Mouse (Mus musculus) small intestine, adult 2 months (tissue): ENCODE measurements around the gene Hoxa5.

Experiments
- CTCF ChIP-seq: fragments of 200-500 bp; IDR thresholded peaks from 2 replicates; pipeline ENCODE4 v1.5.1; 2012; ENCODE audit warnings: low read depth, mild to moderate bottlenecking, control low read depth, inconsistent platforms, low read length, moderate library complexity, mixed read lengths; ENCODE audit not compliant: insufficient replicate concordance, insufficient read length; ENCODE audit errors: extremely low read depth
- POLR2A ChIP-seq: fragments of 200-500 bp; IDR thresholded peaks from 2 replicates; pipeline ENCODE4 v1.6.1; 2012; ENCODE audit warnings: low read depth, mild to moderate bottlenecking, control low read depth, inconsistent platforms, low read length, moderate library complexity

DNA sequence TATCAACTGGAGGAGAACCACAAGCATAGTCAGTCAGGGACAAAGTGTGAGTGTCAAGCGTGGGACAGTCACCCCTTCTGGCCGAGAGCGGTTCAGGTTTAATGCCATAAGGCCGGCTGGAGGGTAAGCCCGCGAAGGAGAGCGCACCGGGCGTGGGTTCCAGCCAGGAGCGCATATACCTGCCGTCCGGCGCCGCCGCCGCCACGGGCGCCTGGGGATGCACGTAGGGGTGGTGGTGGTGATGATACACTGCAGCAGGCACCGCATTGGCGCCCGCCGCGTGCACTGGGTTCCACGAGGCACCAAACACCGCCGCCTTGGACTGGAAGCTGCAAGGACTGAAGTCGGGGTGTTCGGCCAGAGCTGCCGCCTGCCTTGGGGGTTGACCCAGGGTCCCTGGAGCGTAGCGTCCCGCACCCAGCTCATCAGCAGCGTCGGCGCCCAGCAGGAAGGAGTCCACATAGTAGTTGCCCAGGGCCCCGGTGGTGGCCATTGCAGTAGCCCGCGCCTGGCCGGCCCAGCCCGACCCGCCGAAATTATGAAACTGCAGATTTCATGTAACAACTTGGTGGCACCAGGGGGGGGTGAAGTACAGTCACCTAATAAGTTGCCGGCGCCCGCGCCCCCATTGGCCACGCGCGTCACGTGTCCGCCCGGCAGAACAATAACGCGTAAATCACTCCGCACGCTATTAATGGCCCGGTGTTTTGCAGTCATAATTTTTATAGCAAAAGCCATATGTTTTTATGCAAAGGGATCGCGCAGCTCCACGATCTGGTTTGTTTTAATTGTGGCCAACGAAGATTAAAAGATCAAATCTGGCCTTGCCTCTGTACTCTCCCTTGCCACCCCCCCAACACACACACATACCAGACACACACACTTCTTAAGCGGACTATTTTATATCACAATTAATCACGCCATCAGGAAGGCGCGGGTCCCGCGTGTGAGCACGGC, 21.5 kb upstream of the Hoxa5 start:
- TF ChIP-seq CTCF (no peak), POLR2A (no peak)
